Mouse (Mus musculus): ENCODE data around the gene Vtcn1. TPM values are rescaled to one million over a fixed set of nuclear protein-coding genes. Genes with fewer than 3 reads are reported as not detected.

The Vtcn1 gene
- not detected for total RNA-seq (2023)

GRCm38 (mm10) chr3:100825225-100825965, at the start of gene Vtcn1:
TSS of gene Vtcn1 (plus strand) at chr3:100825459.

GRCm38 (mm10) chr3:100921825-100922505, 96.7 kb downstream of the Vtcn1 start, which contains the start of gene Trim45:
TSS of gene Trim45 (plus strand) at chr3:100922202.

Other genes with a start within 250 kb of the Vtcn1 start
- 128 TPM for gene Man1a2, start 140.0 kb upstream of the Vtcn1 start, total RNA-seq (2023)
- 1.0 TPM for gene Trim45, start 96.7 kb downstream of the Vtcn1 start, total RNA-seq (2023)
- 6.8 TPM for gene Ttf2, start 144.2 kb downstream of the Vtcn1 start, total RNA-seq (2023)
- gene Cd101, start 204.1 kb downstream of the Vtcn1 start, total RNA-seq (2023), result 4.6 TPM